Mouse (Mus musculus): Measurements from ENCODE around the gene Elof1.
"Not testable (repeated sequence)": the region's sequence is repeated elsewhere in the genome, so short reads cannot be mapped to it uniquely, and the experiment has no call there.

Gene Elof1

GRCm38 (mm10) chr9:22116740-22117426 lies at the start of gene Elof1:
TSS of gene Elof1 (minus strand) at chr9:22117172.
- DNase-seq (ENCODE audit: low spot score in 2 of 2), result peak; percentile 94 to 96

DNA sequence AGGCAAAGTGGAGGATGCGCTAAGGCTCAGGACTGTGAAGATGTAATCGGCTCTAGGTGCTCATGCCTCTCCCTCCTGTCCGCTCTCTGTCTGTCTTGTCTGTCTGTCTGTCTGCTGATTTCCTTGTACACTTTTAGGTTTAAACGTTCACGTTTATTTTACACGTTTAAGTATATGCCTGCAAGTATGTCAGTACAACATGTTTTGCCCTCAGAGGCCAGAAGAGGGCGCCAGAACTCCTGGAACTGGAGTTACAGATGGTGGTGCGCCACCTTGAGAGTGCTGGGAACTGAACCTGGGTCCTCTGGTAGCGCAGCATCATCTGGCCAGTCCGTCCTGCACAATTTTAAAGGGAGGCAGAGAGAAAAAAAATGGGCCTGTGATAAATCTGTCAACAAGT lies 49.7 kb upstream of the Elof1 start:
- no peak for DNase-seq (ENCODE audit: low spot score in 2 of 2)

DNA sequence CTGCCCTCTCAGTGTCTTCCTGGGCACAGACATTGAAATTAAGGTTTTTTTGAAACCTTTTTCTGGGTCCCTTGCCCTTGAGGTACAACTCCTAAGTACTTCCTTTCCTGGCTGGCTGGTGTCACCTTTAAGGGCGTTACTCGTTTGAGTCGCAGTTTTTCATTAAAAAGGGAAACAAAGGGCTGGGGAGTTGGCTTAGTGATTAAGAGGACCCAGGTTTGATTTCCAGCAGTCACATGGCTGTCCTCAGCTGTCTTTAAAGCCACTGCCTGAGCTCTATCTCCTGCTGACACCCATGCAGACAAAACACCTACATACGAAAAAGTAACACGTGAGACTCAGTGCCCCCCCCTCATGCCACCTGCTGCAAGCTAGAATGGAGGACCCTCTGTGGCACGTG lies 49.0 kb upstream of the Elof1 start:
- no peak for DNase-seq (ENCODE audit: low spot score in 2 of 2)

DNA sequence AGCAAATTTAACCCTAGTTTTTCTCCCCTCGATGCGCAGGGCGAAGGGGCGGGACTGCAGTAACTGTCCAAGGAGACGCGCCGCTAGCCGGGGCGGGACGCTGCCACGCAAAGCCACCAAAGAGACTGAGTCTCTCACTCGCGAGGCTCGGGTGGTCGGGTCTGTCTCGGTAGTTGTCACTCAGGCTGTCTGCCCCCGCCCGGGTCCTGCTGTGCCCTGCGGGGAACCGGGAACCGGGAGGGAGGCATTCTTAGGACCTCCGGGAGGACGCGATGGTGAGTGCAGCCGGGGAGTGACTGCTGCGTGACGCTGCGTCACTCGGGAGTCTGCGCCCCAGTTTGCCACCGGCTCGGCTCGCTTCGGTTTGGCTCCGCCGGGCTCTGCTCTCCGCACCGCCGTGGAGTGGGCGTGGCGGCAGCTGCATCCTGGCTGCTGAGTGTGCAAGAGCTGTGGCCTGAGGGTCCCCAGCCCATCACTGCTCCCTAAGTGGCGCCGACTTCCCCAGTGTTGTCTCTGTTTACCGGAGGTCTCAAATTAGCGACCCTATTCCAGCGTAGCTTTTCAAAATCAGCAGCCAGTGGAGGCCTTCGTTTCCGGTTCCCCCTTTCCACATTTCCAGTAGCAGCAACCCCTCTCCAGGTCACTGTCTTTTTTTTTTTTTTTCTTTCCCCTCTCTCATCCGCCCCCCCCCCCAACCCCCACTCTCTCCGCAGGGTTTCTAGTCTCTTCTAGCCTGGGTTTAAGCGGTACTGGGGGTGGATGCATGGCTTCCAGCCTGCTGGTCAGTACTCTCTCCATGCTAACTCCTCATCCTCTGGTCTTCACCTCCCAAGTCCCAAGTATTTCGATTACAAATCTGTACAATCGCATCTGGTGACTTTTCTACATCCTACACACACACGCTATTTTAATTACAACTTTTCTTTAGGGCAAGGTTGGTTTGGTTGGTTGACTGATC lies 48.0 kb upstream of the Elof1 start:
- peak; percentile 56 to 62 for DNase-seq (ENCODE audit: low spot score in 2 of 2)

DNA sequence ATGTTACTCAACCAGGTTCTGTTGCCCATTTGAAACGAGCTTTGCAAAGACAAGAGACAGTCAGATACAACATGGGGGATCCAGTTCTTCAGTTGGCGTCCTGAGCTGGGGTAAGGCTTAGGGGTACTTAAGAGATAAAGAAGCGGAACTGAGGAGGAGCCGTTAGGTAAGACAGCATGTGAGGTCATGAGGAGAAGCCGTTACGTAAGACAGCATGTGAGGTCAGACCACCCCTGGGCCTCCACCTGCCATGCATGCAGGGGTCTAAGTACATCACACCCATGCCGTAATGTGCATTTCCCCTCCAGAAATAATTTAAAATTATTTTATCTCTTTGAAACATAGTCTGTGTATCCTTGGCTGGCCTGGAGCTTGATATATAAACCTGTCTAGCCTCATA lies 45.9 kb upstream of the Elof1 start:
- no peak for DNase-seq (ENCODE audit: low spot score in 2 of 2)

DNA sequence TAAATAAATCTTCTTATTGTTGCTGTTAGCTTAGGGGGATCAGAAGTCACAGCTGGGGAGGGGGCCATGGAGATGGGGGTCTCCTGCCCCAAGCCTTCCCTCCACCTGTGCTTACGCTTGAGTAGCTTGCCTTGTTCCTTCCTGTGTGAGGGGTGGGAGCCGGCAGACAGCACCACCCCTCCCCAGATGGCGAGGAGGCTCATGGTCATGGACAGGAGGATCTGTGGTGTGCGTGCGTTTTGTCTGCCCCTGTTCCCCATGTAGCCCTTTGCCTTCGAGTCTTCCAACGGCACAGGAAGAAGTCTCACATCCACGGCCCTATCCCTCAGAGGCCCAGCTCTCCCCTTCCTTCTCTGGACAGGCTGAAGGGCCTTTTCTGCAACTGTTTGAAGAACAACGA lies 45.3 kb upstream of the Elof1 start:
- DNase-seq (ENCODE audit: low spot score in 2 of 2), result no peak

- DNase-seq (ENCODE audit: low spot score in 2 of 2), result no peak
These were observed 44.3 kb upstream of the Elof1 start for GRCm38 (mm10) chr9:22161299-22161698.

GRCm38 (mm10) chr9:22157516-22158265 lies 40.7 kb upstream of the Elof1 start:
- no peak for DNase-seq (ENCODE audit: low spot score in 2 of 2)

GRCm38 (mm10) chr9:22156497-22157245 lies 39.7 kb upstream of the Elof1 start, which contains the start of gene Pigyl:
TSS of gene Pigyl (plus strand) at chr9:22156846.
- peak; percentile 98 for DNase-seq (ENCODE audit: low spot score in 2 of 2)

- DNase-seq (ENCODE audit: low spot score in 2 of 2), result peak; percentile 79 to 83
These were observed 38.6 kb upstream of the Elof1 start for GRCm38 (mm10) chr9:22155614-22156013.

- DNase-seq (ENCODE audit: low spot score in 2 of 2), result no peak
These were observed 36.8 kb upstream of the Elof1 start for GRCm38 (mm10) chr9:22153810-22154209.

- DNase-seq (ENCODE audit: low spot score in 2 of 2), result no peak
These were observed 34.0 kb upstream of the Elof1 start for GRCm38 (mm10) chr9:22150946-22151345.

GRCm38 (mm10) chr9:22150249-22150693 lies 33.3 kb upstream of the Elof1 start:
- not testable (repeated sequence) for DNase-seq (ENCODE audit: low spot score in 2 of 2)

DNA sequence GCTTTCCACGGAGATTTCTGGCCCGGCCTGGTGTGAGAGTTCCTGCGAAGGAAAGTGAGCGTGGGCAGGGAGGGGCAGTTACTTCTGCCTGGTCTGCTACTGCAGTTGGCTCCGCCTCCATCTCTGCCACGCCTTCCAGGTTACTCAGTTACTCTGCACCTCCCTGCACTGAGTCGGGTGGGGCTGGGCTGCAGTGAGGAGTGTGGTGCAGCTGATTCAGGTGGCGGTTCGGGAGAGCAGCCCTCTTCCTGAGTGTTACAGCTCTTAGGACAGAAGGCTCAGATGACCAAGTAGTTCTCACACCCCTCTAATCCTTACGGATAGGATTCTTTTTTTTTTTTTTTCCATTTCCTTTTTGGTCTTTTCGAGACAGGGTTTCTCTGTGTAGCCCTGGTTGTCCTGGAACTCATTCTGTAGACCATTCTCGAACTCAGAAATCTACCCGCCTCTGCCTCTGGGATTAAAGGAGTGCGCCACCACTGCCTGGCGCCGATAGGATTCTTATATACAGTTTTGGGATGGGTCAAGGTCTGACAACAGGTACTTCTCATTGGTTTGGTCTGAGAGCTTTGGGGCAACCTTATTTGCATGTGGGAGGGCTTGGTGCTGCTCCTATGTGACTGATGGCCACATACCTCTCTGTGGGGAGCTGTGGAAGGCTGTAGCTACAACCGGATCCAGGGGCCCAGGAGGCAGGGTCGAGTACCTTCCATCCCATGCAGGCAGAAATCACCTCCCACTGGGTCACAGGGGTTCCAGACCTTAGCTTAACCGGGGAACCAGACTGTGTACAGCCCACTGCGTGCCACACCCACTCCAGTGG lies 32.7 kb upstream of the Elof1 start:
- DNase-seq (ENCODE audit: low spot score in 2 of 2), result no peak

DNA sequence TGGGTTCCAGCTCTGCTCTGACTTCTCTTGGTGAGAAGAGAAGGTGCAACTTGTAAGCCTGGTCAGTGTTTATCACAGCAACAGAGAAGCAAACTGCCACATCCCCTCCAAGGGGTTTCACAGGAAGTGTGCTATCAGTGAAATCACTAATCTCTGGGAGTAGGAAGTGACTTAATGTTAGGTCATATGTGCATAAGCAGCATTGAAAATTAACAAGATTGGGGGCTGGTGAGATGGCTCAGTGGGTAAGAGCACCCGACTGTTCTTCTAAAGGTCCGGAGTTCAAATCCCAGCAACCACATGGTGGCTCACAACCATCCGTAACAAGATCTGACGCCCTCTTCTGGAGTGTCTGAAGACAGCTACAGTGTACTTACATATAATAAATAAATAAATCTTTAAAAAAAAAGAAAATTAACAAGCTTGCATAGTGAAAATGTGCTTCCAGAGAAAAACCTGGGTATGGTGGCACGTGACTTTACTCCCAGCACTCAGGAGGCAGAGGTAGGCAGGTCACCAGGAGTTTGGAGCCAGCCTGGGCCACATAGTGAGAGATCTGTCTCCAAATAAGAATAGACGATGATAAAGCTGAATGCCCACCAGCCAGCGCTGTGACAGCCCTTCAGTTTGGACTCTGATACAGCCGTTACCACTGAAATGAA lies 27.5 kb upstream of the Elof1 start:
- no peak for DNase-seq (ENCODE audit: low spot score in 2 of 2)

GRCm38 (mm10) chr9:22143108-22144037 lies 26.4 kb upstream of the Elof1 start:
- DNase-seq (ENCODE audit: low spot score in 2 of 2), result peak; percentile 90 to 94

DNA sequence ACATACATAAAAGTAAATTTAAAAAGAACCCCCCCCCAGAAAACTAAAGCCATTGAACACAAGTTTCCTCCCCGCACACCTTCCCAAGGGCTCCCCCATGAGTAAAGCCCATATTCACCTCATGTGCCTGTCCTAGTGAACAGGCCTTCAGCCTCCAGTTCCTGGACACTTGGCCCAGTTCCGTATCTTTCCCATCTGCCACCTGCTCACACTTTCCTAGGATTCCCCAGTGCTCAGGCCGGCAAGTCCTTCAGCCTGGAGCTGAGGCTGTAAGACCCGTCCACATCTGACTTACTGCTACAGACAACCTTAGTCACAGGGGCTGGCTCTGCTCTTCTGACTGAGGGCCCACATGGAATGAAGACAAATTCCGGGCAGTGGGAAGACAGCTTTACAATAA lies 22.8 kb upstream of the Elof1 start:
- no peak for DNase-seq (ENCODE audit: low spot score in 2 of 2)

DNA sequence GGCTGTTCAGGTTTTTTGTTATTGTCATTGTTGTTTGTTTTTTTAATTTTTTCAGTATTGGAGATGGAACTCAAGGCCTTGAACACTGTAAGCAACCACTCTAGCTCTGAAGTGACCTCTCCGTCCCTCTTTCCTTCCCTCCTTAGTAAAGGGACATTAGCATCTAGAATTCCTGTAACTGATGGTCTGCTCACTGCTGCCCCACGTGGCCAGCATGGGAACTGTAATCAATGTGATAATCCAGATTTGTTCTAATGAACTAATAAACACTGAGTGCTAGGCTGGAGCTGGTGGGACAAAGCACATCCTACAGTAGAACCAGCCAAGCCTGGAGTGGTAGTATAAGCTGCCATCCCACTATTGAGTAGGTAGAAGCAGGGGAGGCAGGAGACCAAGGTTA lies 21.5 kb upstream of the Elof1 start:
- DNase-seq (ENCODE audit: low spot score in 2 of 2), result peak in 1 of 2 experiments; percentile 43

Measured in right cerebral cortex, adult 2 months (tissue).